Mouse (Mus musculus): ENCODE results near the gene Tmem238l. TPM values are rescaled to one million over a fixed set of nuclear protein-coding genes. Genes with fewer than 3 reads are reported as not detected.

Tmem238l gene
- polyA plus RNA-seq (2015; fragmentation: Nextera tagmentation; extraction: Ambion mirVana), result not detected in 2 replicates

GRCm38 (mm10) chr11:66956303-66956702 is at the start of gene Tmem238l:
Tmem238l (plus strand) TSS chr11:66956638.

DNA sequence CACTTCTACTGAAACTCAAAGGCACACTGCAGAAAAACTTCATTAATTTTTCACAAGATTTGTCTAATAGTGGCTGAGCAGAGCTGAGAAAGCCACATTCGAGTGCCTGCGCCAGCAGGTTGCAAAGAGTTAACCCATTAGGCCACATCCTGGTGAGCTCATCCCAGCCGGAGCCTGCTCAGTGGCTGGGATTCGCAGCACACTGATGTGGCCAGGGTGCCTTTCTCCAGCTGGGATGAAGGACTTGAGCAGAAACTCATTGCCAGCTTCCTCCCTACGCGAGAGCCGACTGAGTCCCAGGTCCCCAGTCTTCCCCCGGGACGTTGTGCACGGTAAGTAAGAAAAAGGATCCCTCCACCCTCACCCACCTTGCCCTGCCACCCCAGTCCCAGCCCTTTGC is 44.6 kb upstream of the Tmem238l start, which contains the start of gene Pirt:
Gene Pirt (plus strand): TSS at position 171 of the 400 bp plus-strand sequence.

Other genes starting within 250 kb of the Tmem238l start
- gene Pirt, start 44.7 kb upstream of the Tmem238l start, polyA plus RNA-seq (2015; fragmentation: Nextera tagmentation; extraction: Ambion mirVana), result 0.02 TPM in 1 of 2 replicates, not detected in the other
- 2.0 and 2.2 TPM in 2 replicates for gene Tmem220, start 68.5 kb downstream of the Tmem238l start, polyA plus RNA-seq (2015; fragmentation: Nextera tagmentation; extraction: Ambion mirVana)
- 16.1 and 17.6 TPM in 2 replicates for gene Adprm, start 96.0 kb downstream of the Tmem238l start, polyA plus RNA-seq (2015; fragmentation: Nextera tagmentation; extraction: Ambion mirVana)
- 13.8 and 14.1 TPM in 2 replicates for gene Sco1, start 96.0 kb downstream of the Tmem238l start, polyA plus RNA-seq (2015; fragmentation: Nextera tagmentation; extraction: Ambion mirVana)
- 576 and 700 TPM in 2 replicates for gene Myh3, start 121.7 kb downstream of the Tmem238l start, polyA plus RNA-seq (2015; fragmentation: Nextera tagmentation; extraction: Ambion mirVana)
- 9.2 TPM in 2 replicates for gene Myh2, start 214.4 kb downstream of the Tmem238l start, polyA plus RNA-seq (2015; fragmentation: Nextera tagmentation; extraction: Ambion mirVana)
- gene Myh1, start 243.4 kb downstream of the Tmem238l start, polyA plus RNA-seq (2015; fragmentation: Nextera tagmentation; extraction: Ambion mirVana), result 23.4 and 29.1 TPM in 2 replicates